Mouse (Mus musculus): ENCODE measurements around the gene Baz1b.

Gene Baz1b

DNA sequence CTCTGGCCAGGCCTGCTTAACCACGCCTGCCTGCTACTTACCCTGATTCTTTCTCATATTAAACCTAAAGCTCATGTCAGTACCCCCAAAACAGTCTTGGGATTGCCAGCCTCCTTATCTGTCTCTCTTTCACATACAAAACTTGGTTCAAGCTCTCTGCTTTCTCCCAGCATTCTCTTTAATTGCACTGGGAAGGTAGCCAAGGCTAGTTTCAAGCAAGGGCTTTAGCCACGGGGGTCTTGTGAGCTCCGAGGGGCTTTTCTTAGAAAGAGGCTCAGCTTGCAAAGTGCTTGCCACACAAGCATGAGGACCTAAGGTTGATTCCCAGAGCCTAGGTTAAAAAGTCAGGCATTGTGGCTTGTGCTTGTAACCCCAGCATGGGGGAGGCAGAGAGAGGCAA is 98.1 kb downstream of the Baz1b start:
- no peak for DNase-seq

- DNase-seq, result peak; percentile 36 to 77
Observed at GRCm38 (mm10) chr5:135286185-135286584, 99.1 kb downstream of the Baz1b start.

- DNase-seq, result no peak
Observed at GRCm38 (mm10) chr5:135286926-135287325, 99.9 kb downstream of the Baz1b start.

- no peak for DNase-seq
Observed at GRCm38 (mm10) chr5:135290703-135291102, 103.6 kb downstream of the Baz1b start.

- DNase-seq, result no peak
Observed at GRCm38 (mm10) chr5:135291193-135291592, 104.1 kb downstream of the Baz1b start.

GRCm38 (mm10) chr5:135292001-135292400 is 104.9 kb downstream of the Baz1b start:
- DNase-seq, result no peak

All from kidney, adult 8-10 months (tissue).